Mouse (Mus musculus): ENCODE measurements around the gene Pspc1. TPM values are rescaled to one million over a fixed set of nuclear protein-coding genes. Genes with fewer than 3 reads are reported as not detected.
"Not testable (repeated sequence)": the region's sequence is repeated elsewhere in the genome, so short reads cannot be mapped to it uniquely, and the experiment has no call there.

The Pspc1 gene
- polyA plus RNA-seq, 1 experiment: not detected

- no peak overlapping the region for H3K27ac ChIP-seq (ENCODE audit: insufficient read depth, low read depth, low read length)
- no peak overlapping the region for H3K4me3 ChIP-seq (ENCODE audit: insufficient read depth, low read depth, low read length)
- H3K4me1 ChIP-seq (ENCODE audit: control insufficient read depth, insufficient read depth, low read length): no peaks in the 10 kb centered on the region
- 44% methylated on average over 2 of the region's 2 CpGs for WGBS
- TF ChIP-seq CTCF (IDR thresholded peaks at IDR 0.05; ENCODE audit: insufficient read depth, low read depth, low read length) (no peak), POLR2A (IDR thresholded peaks at IDR 0.05; ENCODE audit: insufficient read depth, low read depth, low read length) (no peak)
Observed at GRCm38 (mm10) chr14:56793243-56793642, 15.1 kb upstream of the Pspc1 start.

GRCm38 (mm10) chr14:56784575-56784974 lies 6.5 kb upstream of the Pspc1 start:
- WGBS: 76% methylated on average over 1 of the region's 1 CpGs
- H3K4me1 ChIP-seq (ENCODE audit: control insufficient read depth, insufficient read depth, low read length): no peaks in the 10 kb centered on the region
- no peak overlapping the region for H3K4me3 ChIP-seq (ENCODE audit: insufficient read depth, low read depth, low read length)
- H3K27ac ChIP-seq (ENCODE audit: insufficient read depth, low read depth, low read length): no peak overlapping the region
- TF ChIP-seq POLR2A (IDR thresholded peaks at IDR 0.05; ENCODE audit: insufficient read depth, low read depth, low read length) (no peak), CTCF (IDR thresholded peaks at IDR 0.05; ENCODE audit: insufficient read depth, low read depth, low read length) (no peak)

- Histone ChIP-seq H3K4me3 (ENCODE audit: insufficient read depth, low read depth, low read length) (peak overlapping the region; percentile 60), H3K4me1 (ENCODE audit: control insufficient read depth, insufficient read depth, low read length) (peaks cover 6% of the 10 kb centered on the region; the same call in 1 of the 2 replicates), H3K27ac (ENCODE audit: insufficient read depth, low read depth, low read length) (peak overlapping the region; percentile 65)
- TF ChIP-seq POLR2A (IDR thresholded peaks at IDR 0.05; ENCODE audit: insufficient read depth, low read depth, low read length): no peak
- TF ChIP-seq CTCF (IDR thresholded peaks at IDR 0.05; ENCODE audit: insufficient read depth, low read depth, low read length): no peak
- 17% methylated on average over 3 of the region's 3 CpGs for WGBS
Observed at GRCm38 (mm10) chr14:56778933-56779300, 801 bp upstream of the Pspc1 start.

GRCm38 (mm10) chr14:56777360-56778136 lies 568 bp downstream of the Pspc1 start:
- TF ChIP-seq POLR2A (IDR thresholded peaks at IDR 0.05; ENCODE audit: insufficient read depth, low read depth, low read length): no peak
- no peak for TF ChIP-seq CTCF (IDR thresholded peaks at IDR 0.05; ENCODE audit: insufficient read depth, low read depth, low read length)
- peak overlapping the region; percentile 60 for H3K4me3 ChIP-seq (ENCODE audit: insufficient read depth, low read depth, low read length)
- H3K27ac ChIP-seq (ENCODE audit: insufficient read depth, low read depth, low read length): peak overlapping the region; percentile 80
- H3K4me1 ChIP-seq (ENCODE audit: control insufficient read depth, insufficient read depth, low read length): peaks cover 6% of the 10 kb centered on the region; the same call in 1 of the 2 replicates
- WGBS: under 1% methylated on average over 71 of the region's 71 CpGs

GRCm38 (mm10) chr14:56776571-56777238 lies 1.4 kb downstream of the Pspc1 start:
- Histone ChIP-seq H3K4me3 (ENCODE audit: insufficient read depth, low read depth, low read length) (peak overlapping the region; percentile 60), H3K27ac (ENCODE audit: insufficient read depth, low read depth, low read length) (no peak overlapping the region), H3K4me1 (ENCODE audit: control insufficient read depth, insufficient read depth, low read length) (peaks cover 6% of the 10 kb centered on the region; the same call in 1 of the 2 replicates)
- TF ChIP-seq CTCF (IDR thresholded peaks at IDR 0.05; ENCODE audit: insufficient read depth, low read depth, low read length) (no peak), POLR2A (IDR thresholded peaks at IDR 0.05; ENCODE audit: insufficient read depth, low read depth, low read length) (no peak)
- 10% methylated on average over 11 of the region's 11 CpGs for WGBS

- Histone ChIP-seq H3K4me3 (ENCODE audit: insufficient read depth, low read depth, low read length) (no peak overlapping the region), H3K4me1 (ENCODE audit: control insufficient read depth, insufficient read depth, low read length) (peaks cover 6% of the 10 kb centered on the region; the same call in 1 of the 2 replicates), H3K27ac (ENCODE audit: insufficient read depth, low read depth, low read length) (no peak overlapping the region)
- WGBS: 40% methylated on average over 4 of the region's 4 CpGs
- TF ChIP-seq CTCF (IDR thresholded peaks at IDR 0.05; ENCODE audit: insufficient read depth, low read depth, low read length) (no peak), POLR2A (IDR thresholded peaks at IDR 0.05; ENCODE audit: insufficient read depth, low read depth, low read length) (no peak)
Observed at GRCm38 (mm10) chr14:56775416-56775815, 2.7 kb downstream of the Pspc1 start.

GRCm38 (mm10) chr14:56766438-56766837 lies 11.7 kb downstream of the Pspc1 start:
- not testable (repeated sequence) for H3K4me3 ChIP-seq (ENCODE audit: insufficient read depth, low read depth, low read length); H3K4me1 ChIP-seq (ENCODE audit: control insufficient read depth, insufficient read depth, low read length); H3K27ac ChIP-seq (ENCODE audit: insufficient read depth, low read depth, low read length)
- WGBS: 91% methylated on average over 2 of the region's 2 CpGs

- WGBS: 86% methylated on average over 3 of the region's 3 CpGs
- H3K27ac ChIP-seq (ENCODE audit: insufficient read depth, low read depth, low read length); H3K4me3 ChIP-seq (ENCODE audit: insufficient read depth, low read depth, low read length); H3K4me1 ChIP-seq (ENCODE audit: control insufficient read depth, insufficient read depth, low read length): not testable (repeated sequence)
Observed at GRCm38 (mm10) chr14:56765117-56765516, 13.0 kb downstream of the Pspc1 start.

- Histone ChIP-seq H3K4me3 (ENCODE audit: insufficient read depth, low read depth, low read length) (no peak overlapping the region), H3K27ac (ENCODE audit: insufficient read depth, low read depth, low read length) (no peak overlapping the region), H3K4me1 (ENCODE audit: control insufficient read depth, insufficient read depth, low read length) (peaks cover 2% of the 10 kb centered on the region; the same call in 1 of the 2 replicates)
- TF ChIP-seq POLR2A (IDR thresholded peaks at IDR 0.05; ENCODE audit: insufficient read depth, low read depth, low read length) (no peak), CTCF (IDR thresholded peaks at IDR 0.05; ENCODE audit: insufficient read depth, low read depth, low read length) (no peak)
- WGBS: 85% methylated on average over 4 of the region's 4 CpGs
Observed at GRCm38 (mm10) chr14:56751282-56751681, 26.8 kb downstream of the Pspc1 start.
